Mouse (Mus musculus) gonadal fat pad, adult 2 months (tissue): ENCODE measurements around the gene Olfr239. TPM values are rescaled to one million over a fixed set of nuclear protein-coding genes. Genes with fewer than 3 reads are reported as not detected.
"Not testable (repeated sequence)": the region's sequence is repeated elsewhere in the genome, so short reads cannot be mapped to it uniquely, and the experiment has no call there.

Experiments used
- DNase-seq: peaks from one replicate; pipeline ENCODE4 v3.0.0-alpha.2; 2012; ENCODE audit warnings: low read depth
- polyA plus RNA-seq: library from polyadenylated mRNA; depleted of rRNA; stranded (reverse); fragments of >200 nt; gene quantifications from 2 replicates; pipeline ENCODE4 v1.2.3, GENCODE M21; 2012; rRNA removed

Olfr239 gene
- not detected in 2 replicates for polyA plus RNA-seq

DNA sequence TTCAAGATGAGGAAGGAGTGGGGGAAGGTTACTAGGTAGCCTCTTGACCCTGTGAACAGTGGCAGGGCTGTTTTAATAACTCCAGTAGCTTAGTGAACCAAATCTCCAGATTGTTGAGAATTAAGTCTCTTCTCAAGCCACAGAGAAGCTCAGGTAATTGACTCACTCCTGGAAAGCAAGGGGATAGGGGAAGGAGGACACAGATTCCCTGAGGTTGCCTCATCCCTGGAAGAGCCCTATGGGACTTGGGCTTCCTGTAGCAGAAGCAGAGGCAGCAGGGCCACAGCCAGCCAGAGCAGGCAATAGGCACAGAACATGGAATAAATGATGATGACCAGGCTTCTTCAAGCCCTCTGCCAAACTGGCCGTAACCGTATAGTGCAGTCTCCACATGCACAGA is at the start of gene Olfr239:
Gene Olfr239 (plus strand): TSS at position 301 of the 400 bp plus-strand sequence.
- not testable (repeated sequence) for DNase-seq

DNA sequence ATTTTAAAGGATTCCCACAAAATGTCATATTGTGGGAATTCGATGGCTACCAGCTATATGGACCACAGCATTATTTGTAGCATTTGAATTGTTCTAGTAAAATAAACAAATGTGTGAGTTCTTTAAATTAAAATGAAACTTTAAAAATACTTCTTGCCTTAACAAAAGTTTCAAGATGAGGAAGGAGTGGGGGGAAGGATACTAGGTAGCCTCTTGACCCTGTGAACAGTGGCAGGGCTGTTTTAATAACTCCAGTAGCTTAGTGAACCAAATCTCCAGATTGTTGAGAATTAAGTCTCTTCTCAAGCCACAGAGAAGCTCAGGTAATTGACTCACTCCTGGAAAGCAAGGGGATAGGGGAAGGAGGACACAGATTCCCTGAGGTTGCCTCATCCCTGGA is 23.0 kb upstream of the Olfr239 start, which contains the start of gene Olfr55:
Gene Olfr55 (plus strand): TSS at position 301 of the 400 bp plus-strand sequence.
- DNase-seq, result not testable (repeated sequence)

DNA sequence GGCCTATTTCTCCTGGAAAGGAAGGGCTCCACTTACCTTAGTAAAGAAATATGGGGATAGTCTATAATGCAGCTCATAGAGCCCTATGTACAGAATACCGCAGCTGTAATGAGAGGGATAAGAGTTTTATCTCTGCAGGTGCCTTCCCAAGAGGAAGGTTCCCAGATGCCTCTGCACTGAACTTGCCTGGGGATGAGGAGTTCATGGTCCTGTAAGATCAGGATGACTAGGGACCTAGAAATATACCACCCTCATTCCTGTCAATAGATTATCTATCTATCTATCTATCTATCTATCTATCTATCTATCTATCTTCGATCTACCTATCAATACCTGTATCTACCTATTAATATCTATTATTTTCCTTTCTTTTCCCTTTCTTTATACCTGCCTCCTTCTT is 30.5 kb downstream of the Olfr239 start, which contains the start of gene Olfr1564:
Gene Olfr1564 (minus strand): TSS at position 101 of the 400 bp plus-strand sequence.
- DNase-seq, result no peak

DNA sequence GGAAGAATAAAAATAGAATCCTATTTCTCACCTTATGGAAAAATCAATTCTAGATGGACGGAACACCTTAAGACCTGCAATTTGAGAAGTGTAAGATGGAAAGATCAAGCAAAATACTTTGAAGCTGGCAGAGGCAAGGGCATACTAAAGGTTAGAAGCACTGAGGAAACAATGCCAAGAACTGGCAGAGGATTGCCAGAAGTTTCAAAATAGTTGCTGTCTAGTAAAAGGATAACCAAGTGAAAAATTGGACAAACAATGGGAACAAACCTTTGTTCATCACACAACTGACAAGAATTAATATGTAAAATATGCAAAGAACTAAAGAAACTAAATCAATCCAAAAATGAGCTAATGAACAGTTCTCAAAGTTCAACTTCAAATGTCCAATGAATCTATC is 45.5 kb downstream of the Olfr239 start:
- not testable (repeated sequence) for DNase-seq

Other genes starting within 250 kb of the Olfr239 start
- gene Cyp4f13, start 243.9 kb upstream of the Olfr239 start, polyA plus RNA-seq, result 56.3 and 62.6 TPM in 2 replicates
- 1.2 and 1.8 TPM in 2 replicates for gene Zfp472, start 225.5 kb upstream of the Olfr239 start, polyA plus RNA-seq
- gene Zfp952, start 198.2 kb upstream of the Olfr239 start, polyA plus RNA-seq, result 3.7 and 4.7 TPM in 2 replicates
- gene Zfp763, start 157.9 kb upstream of the Olfr239 start, polyA plus RNA-seq, result 1.4 and 1.7 TPM in 2 replicates
- gene 4921501E09Rik, start 123.2 kb upstream of the Olfr239 start, polyA plus RNA-seq, result not detected in 2 replicates
- gene Zfp563, start 102.0 kb upstream of the Olfr239 start, polyA plus RNA-seq, result 1.8 and 2.5 TPM in 2 replicates
- gene Morc2b, start 51.6 kb upstream of the Olfr239 start, polyA plus RNA-seq, result 0.09 and 0.14 TPM in 2 replicates
- not detected in 2 replicates for gene Olfr55, start 22.9 kb upstream of the Olfr239 start, polyA plus RNA-seq
- gene Olfr1564, start 30.4 kb downstream of the Olfr239 start, polyA plus RNA-seq, result not detected in 2 replicates
- 1.7 and 2.0 TPM in 2 replicates for gene Zfp955a, start 63.8 kb downstream of the Olfr239 start, polyA plus RNA-seq
- not detected in 2 replicates for gene Olfr63, start 73.4 kb downstream of the Olfr239 start, polyA plus RNA-seq
- gene Zfp955b, start 98.2 kb downstream of the Olfr239 start, polyA plus RNA-seq, result 1.6 and 2.1 TPM in 2 replicates
- gene Zfp81, start 167.6 kb downstream of the Olfr239 start, polyA plus RNA-seq, result 1.4 TPM in 2 replicates
- 1.7 and 2.3 TPM in 2 replicates for gene Zfp101, start 203.3 kb downstream of the Olfr239 start, polyA plus RNA-seq
- 3.3 and 3.7 TPM in 2 replicates for gene Actl9, start 241.6 kb downstream of the Olfr239 start, polyA plus RNA-seq